Mouse (Mus musculus): Measurements from ENCODE around the gene Mrfap1.

Mrfap1 gene

GRCm38 (mm10) chr5:36796296-36797014, at the start of gene Mrfap1:
TSS of gene Mrfap1 (minus strand) at chr5:36796772.
- DNase-seq: peak; percentile 98

- no peak for DNase-seq
Measured at GRCm38 (mm10) chr5:36844490-36844889, 47.9 kb upstream of the Mrfap1 start.

- no peak for DNase-seq
Measured at GRCm38 (mm10) chr5:36841701-36842100, 45.1 kb upstream of the Mrfap1 start.

GRCm38 (mm10) chr5:36840092-36840491, 43.5 kb upstream of the Mrfap1 start:
- DNase-seq: no peak

GRCm38 (mm10) chr5:36839602-36840001, 43.0 kb upstream of the Mrfap1 start:
- DNase-seq: no peak

- no peak for DNase-seq
Measured at GRCm38 (mm10) chr5:36839032-36839431, 42.5 kb upstream of the Mrfap1 start.

GRCm38 (mm10) chr5:36835933-36836332, 39.4 kb upstream of the Mrfap1 start:
- peak; percentile 84 for DNase-seq

GRCm38 (mm10) chr5:36831272-36831671, 34.7 kb upstream of the Mrfap1 start:
- peak; percentile 27 for DNase-seq

GRCm38 (mm10) chr5:36829913-36830879, 33.6 kb upstream of the Mrfap1 start, which contains the start of gene Man2b2:
TSS of gene Man2b2 (minus strand) at chr5:36830653.
- peak; percentile 91 for DNase-seq

- no peak for DNase-seq
Measured at GRCm38 (mm10) chr5:36829098-36829497, 32.5 kb upstream of the Mrfap1 start.

GRCm38 (mm10) chr5:36822907-36823306, 26.3 kb upstream of the Mrfap1 start:
- no peak for DNase-seq

- DNase-seq: peak; percentile 68
Measured at GRCm38 (mm10) chr5:36820142-36820541, 23.6 kb upstream of the Mrfap1 start.

- DNase-seq: no peak
Measured at GRCm38 (mm10) chr5:36819742-36820141, 23.2 kb upstream of the Mrfap1 start.

- DNase-seq: no peak
Measured at GRCm38 (mm10) chr5:36817738-36818137, 21.2 kb upstream of the Mrfap1 start.

GRCm38 (mm10) chr5:36814554-36814953, 18.0 kb upstream of the Mrfap1 start:
- no peak for DNase-seq

GRCm38 (mm10) chr5:36811413-36811812, 14.8 kb upstream of the Mrfap1 start:
- peak; percentile 78 for DNase-seq

GRCm38 (mm10) chr5:36810634-36811033, 14.1 kb upstream of the Mrfap1 start:
- no peak for DNase-seq

GRCm38 (mm10) chr5:36809123-36809522, 12.6 kb upstream of the Mrfap1 start:
- DNase-seq: no peak

GRCm38 (mm10) chr5:36807106-36807505, 10.5 kb upstream of the Mrfap1 start:
- no peak for DNase-seq

GRCm38 (mm10) chr5:36797291-36797690, 719 bp upstream of the Mrfap1 start:
- DNase-seq: no peak

GRCm38 (mm10) chr5:36795647-36796295, 801 bp downstream of the Mrfap1 start:
- peak; percentile 72 for DNase-seq

GRCm38 (mm10) chr5:36791861-36792260, 4.7 kb downstream of the Mrfap1 start:
- no peak for DNase-seq

GRCm38 (mm10) chr5:36786052-36786451, 10.5 kb downstream of the Mrfap1 start:
- DNase-seq: no peak

Data from embryo, embryonic 11 days (tissue).